Mouse (Mus musculus) colon, adult 2 months (tissue): ENCODE measurements around the gene Edc3. TPM values are rescaled to one million over a fixed set of nuclear protein-coding genes. Genes with fewer than 3 reads are reported as not detected.

ENCODE experiments used
- polyA plus RNA-seq: library from polyadenylated mRNA; depleted of rRNA; stranded (reverse); fragments of >200 nt; gene quantifications from 2 replicates; pipeline ENCODE4 v1.2.3, GENCODE M21; 2012; rRNA removed

The Edc3 gene
- 8.5 and 9.9 TPM in 2 replicates for polyA plus RNA-seq

DNA sequence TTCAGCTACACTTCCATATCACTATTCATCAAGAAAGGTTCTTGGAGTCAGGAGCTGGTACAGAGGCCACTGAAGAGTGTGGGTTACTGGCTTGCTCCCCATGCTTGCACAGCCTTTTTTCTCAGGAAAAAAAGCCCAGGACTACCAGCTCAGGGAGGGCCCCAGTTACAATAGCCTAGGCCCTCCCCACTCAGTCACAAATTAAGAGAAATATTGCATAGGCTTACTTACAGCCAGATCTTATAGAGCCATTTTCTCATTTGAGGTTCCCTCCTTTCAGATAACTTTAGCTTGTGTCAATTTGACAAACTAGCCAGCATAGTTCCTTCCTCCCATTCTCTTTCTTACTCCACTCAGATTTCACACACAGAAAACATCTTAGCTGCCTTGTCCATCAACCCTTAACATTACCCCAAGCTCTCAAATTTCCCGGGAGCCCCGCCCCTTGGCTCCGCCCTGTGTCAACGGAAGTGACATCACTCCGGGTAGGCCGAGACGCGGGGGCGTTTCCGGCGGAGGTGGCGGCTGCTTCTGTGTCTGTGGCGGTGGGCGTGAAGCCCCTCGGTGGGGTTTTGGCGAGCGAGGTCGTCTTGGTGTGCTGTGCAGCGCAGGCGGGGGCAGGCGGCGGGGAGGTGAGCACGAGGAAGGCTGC, at the start of gene Edc3:
Gene Edc3 (plus strand): TSS at position 473 of the 652 bp plus-strand sequence.

DNA sequence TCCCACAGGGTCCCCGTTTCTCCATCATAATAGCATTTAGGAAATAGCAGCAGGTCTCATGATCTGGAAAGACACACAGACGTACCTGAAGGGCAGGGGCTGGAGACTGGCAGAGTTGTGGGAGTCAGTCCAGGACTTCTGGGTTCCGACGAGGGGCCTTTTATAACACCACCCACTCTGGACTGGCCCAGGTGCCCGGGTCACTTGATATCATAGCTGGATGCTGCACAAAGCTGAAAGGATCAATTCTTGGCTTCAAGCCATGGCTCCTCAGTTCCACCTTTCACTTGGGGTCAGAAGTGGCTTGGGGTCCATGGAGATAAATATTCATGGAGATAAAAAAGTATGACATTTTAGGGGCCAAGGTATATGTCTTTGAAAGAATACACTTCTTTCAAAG, 24.8 kb upstream of the Edc3 start, which contains the start of gene Cyp1a2:
Gene Cyp1a2 (minus strand): TSS at position 184 of the 400 bp plus-strand sequence.

GRCm38 (mm10) chr9:57687751-57688150, 20.6 kb upstream of the Edc3 start, which contains the start of gene Cyp1a1:
TSS of gene Cyp1a1 (plus strand) at chr9:57687928.

GRCm38 (mm10) chr9:57765364-57766351, 57.3 kb downstream of the Edc3 start, which contains the start of gene Clk3:
TSS of gene Clk3 (minus strand) at chr9:57765860.

Other genes with a start within 250 kb of the Edc3 start
- 56.8 and 82.8 TPM in 2 replicates for gene Scamp5, start 240.5 kb upstream of the Edc3 start, polyA plus RNA-seq
- 1.7 and 2.3 TPM in 2 replicates for gene Rpp25, start 204.5 kb upstream of the Edc3 start, polyA plus RNA-seq
- 861 and 1,299 TPM in 2 replicates for gene Cox5a, start 187.3 kb upstream of the Edc3 start, polyA plus RNA-seq
- 12.9 and 15.3 TPM in 2 replicates for gene Fam219b, start 171.0 kb upstream of the Edc3 start, polyA plus RNA-seq
- gene Mpi, start 155.8 kb upstream of the Edc3 start, polyA plus RNA-seq = 82.5 and 86.0 TPM in 2 replicates
- 203 and 252 TPM in 2 replicates for gene Scamp2, start 147.6 kb upstream of the Edc3 start, polyA plus RNA-seq
- 20.8 and 23.1 TPM in 2 replicates for gene Ulk3, start 119.1 kb upstream of the Edc3 start, polyA plus RNA-seq
- not detected in 2 replicates for gene Cplx3, start 102.3 kb upstream of the Edc3 start, polyA plus RNA-seq
- 0.16 TPM in 1 of 2 replicates, not detected in the other for gene Lman1l, start 87.8 kb upstream of the Edc3 start, polyA plus RNA-seq
- 66.2 and 75.8 TPM in 2 replicates for gene Csk, start 54.9 kb upstream of the Edc3 start, polyA plus RNA-seq
- gene Cyp1a2, start 24.8 kb upstream of the Edc3 start, polyA plus RNA-seq = 0.16 TPM in 1 of 2 replicates, not detected in the other
- 0.03 and 0.10 TPM in 2 replicates for gene Cyp1a1, start 20.6 kb upstream of the Edc3 start, polyA plus RNA-seq
- gene Clk3, start 57.3 kb downstream of the Edc3 start, polyA plus RNA-seq = 80.4 and 90.5 TPM in 2 replicates
- gene Arid3b, start 128.3 kb downstream of the Edc3 start, polyA plus RNA-seq = 8.5 and 10.7 TPM in 2 replicates
- gene Ubl7, start 202.4 kb downstream of the Edc3 start, polyA plus RNA-seq = 101 and 144 TPM in 2 replicates
- gene Sema7a, start 231.6 kb downstream of the Edc3 start, polyA plus RNA-seq = 10.8 and 12.6 TPM in 2 replicates